Mouse (Mus musculus) heart, adult 2 months (tissue): ENCODE measurements at regions not wholly inside any gene's neighbourhood (a gene's known extent, or its start where the extent isn't known, plus 50 kb on each side); places are given as distances from the start of the nearest gene placed in this dataset.

ENCODE experiments used
- DNase-seq, 2 experiments: peaks; one replicate each; pipeline ENCODE4 v3.0.0; 2021
- H3K27ac ChIP-seq: fragments of 200-600 bp; 2 replicates; pipeline ENCODE4 v1.8.1; 2022
- H3K27me3 ChIP-seq: fragments of 200-500 bp; 2 replicates; pipeline ENCODE4 v1.6.1; 2012; ENCODE audit warnings: mild to moderate bottlenecking, low read length, inconsistent platforms, mixed read lengths; ENCODE audit not compliant: control insufficient read depth, insufficient read depth
- H3K36me3 ChIP-seq: fragments of 200-500 bp; 2 replicates; pipeline ENCODE4 v1.6.1; 2012; ENCODE audit warnings: low read length, inconsistent platforms; ENCODE audit not compliant: control insufficient read depth, insufficient read depth
- H3K4me1 ChIP-seq: fragments of 200-500 bp; 2 replicates; pipeline ENCODE4 v1.6.1; 2011; ENCODE audit warnings: low read length; ENCODE audit not compliant: control insufficient read depth, insufficient read depth
- H3K4me3 ChIP-seq: fragments of 200-600 bp; 2 replicates; pipeline ENCODE4 v1.8.1; 2022
- H3K79me2 ChIP-seq: fragments of 200-500 bp; replicated peaks from 2 replicates; pipeline ENCODE4 v1.6.1; 2012; ENCODE audit warnings: mild to moderate bottlenecking, inconsistent platforms, low read length, moderate library complexity, mixed read lengths; ENCODE audit not compliant: control insufficient read depth, insufficient read depth
- H3K9ac ChIP-seq: fragments of 200-500 bp; 2 replicates; pipeline ENCODE4 v1.6.1; 2012; ENCODE audit warnings: low read depth, mild to moderate bottlenecking, control low read depth, inconsistent platforms, low read length, mixed read lengths
- CTCF ChIP-seq: fragments of 200-600 bp; IDR thresholded peaks from 2 replicates; pipeline ENCODE4 v1.8.1; 2022; ENCODE audit warnings: antibody characterized with exemption, mild to moderate bottlenecking, moderate library complexity
- EP300 ChIP-seq: fragments of 200-500 bp; IDR thresholded peaks from 2 replicates; pipeline ENCODE4 v1.6.1; 2011; ENCODE audit warnings: low read depth, low read length, control low read depth; ENCODE audit not compliant: insufficient read depth
- POLR2A ChIP-seq: fragments of 200-500 bp; IDR thresholded peaks from 2 replicates; pipeline ENCODE4 v1.6.1; 2011; ENCODE audit warnings: mild to moderate bottlenecking, low read depth, low read length, control low read depth; ENCODE audit not compliant: insufficient read depth
- WGBS: fragments of 180-500 bp; shearing (Covaris S2); methylation state at CpG from one replicate; pipeline ENCODE4 v1.1.7; 2018; 5-methylcytosine and 5-hydroxymethylcytosine counted together
- intact Hi-C: fragments of 180-260 bp; cut with DNase I; formaldehyde crosslinking; loops from one replicate; pipeline ENCODE4 v1.15.1; 2025

- Histone ChIP-seq H3K27ac (no peak overlapping the region; the same call in 1 of the 2 replicates), H3K36me3 (peaks cover 5% of the 10 kb centered on the region; the same call in 1 of the 2 replicates), H3K79me2 (no peaks in the 10 kb centered on the region), H3K9ac (no peak overlapping the region), H3K27me3 (no peaks in the 10 kb centered on the region), H3K4me3 (no peak overlapping the region), H3K4me1 (peaks cover 2% of the 10 kb centered on the region)
- 56% methylated on average over 5 of the region's 5 CpGs for WGBS
- intact Hi-C loops: no loop called here
- TF ChIP-seq EP300 (no peak), POLR2A (no peak), CTCF (no peak)
- peak; percentile 31 to 45 for DNase-seq
These were observed 52.1 kb upstream of the Hmcn1 start for GRCm38 (mm10) chr1:151045334-151045733.

- DNase-seq: no peak
- H3K79me2 ChIP-seq: no peaks in the 10 kb centered on the region
- no peaks in the 10 kb centered on the region for H3K36me3 ChIP-seq
- H3K27me3 ChIP-seq: no peaks in the 10 kb centered on the region
- no peak overlapping the region for H3K9ac ChIP-seq
- WGBS: 50% methylated on average over 7 of the region's 7 CpGs
- H3K4me1 ChIP-seq: no peaks in the 10 kb centered on the region; the same call in 1 of the 2 replicates
- no peak overlapping the region for H3K4me3 ChIP-seq
- intact Hi-C loops: no loop called here
- H3K27ac ChIP-seq: no peak overlapping the region
- TF ChIP-seq POLR2A (no peak), CTCF (no peak), EP300 (no peak)
These were observed 53.4 kb upstream of the Hmcn1 start for GRCm38 (mm10) chr1:151046626-151047025.

- no peaks in the 10 kb centered on the region for H3K27me3 ChIP-seq
- intact Hi-C loops: no loop called here
These were observed 56.7 kb upstream of the Hmcn1 start for GRCm38 (mm10) chr1:151049726-151050506.

GRCm38 (mm10) chr1:151050507-151050816, 57.2 kb upstream of the Hmcn1 start:
- TF ChIP-seq EP300 (no peak), POLR2A (no peak), CTCF (no peak)
- no peaks in the 10 kb centered on the region; the same call in 1 of the 2 replicates for H3K36me3 ChIP-seq
- 96% methylated on average over 3 of the region's 3 CpGs for WGBS
- H3K4me3 ChIP-seq: no peak overlapping the region
- DNase-seq: no peak
- H3K27ac ChIP-seq: no peak overlapping the region
- no peaks in the 10 kb centered on the region for H3K79me2 ChIP-seq
- intact Hi-C loops: no loop called here
- H3K27me3 ChIP-seq: no peaks in the 10 kb centered on the region
- H3K9ac ChIP-seq: no peak overlapping the region
- H3K4me1 ChIP-seq: no peaks in the 10 kb centered on the region; the same call in 1 of the 2 replicates

More at GRCm38 (mm10) chr1:151049726-151050506, 56.7 kb upstream of the Hmcn1 start:
- Histone ChIP-seq H3K4me1 (no peaks in the 10 kb centered on the region; the same call in 1 of the 2 replicates), H3K27ac (no peak overlapping the region), H3K4me3 (no peak overlapping the region), H3K79me2 (no peaks in the 10 kb centered on the region), H3K36me3 (no peaks in the 10 kb centered on the region; the same call in 1 of the 2 replicates), H3K9ac (no peak overlapping the region)
- 84% methylated on average over 19 of the region's 19 CpGs for WGBS
- TF ChIP-seq CTCF (no peak), POLR2A (no peak), EP300 (no peak)
- DNase-seq: no peak

GRCm38 (mm10) chr1:151053268-151053667, 60.0 kb upstream of the Hmcn1 start:
- Histone ChIP-seq H3K36me3 (no peaks in the 10 kb centered on the region; the same call in 1 of the 2 replicates), H3K4me3 (no peak overlapping the region), H3K27me3 (no peaks in the 10 kb centered on the region), H3K9ac (no peak overlapping the region), H3K79me2 (no peaks in the 10 kb centered on the region), H3K4me1 (no peaks in the 10 kb centered on the region; the same call in 1 of the 2 replicates), H3K27ac (no peak overlapping the region)
- TF ChIP-seq POLR2A (no peak), CTCF (no peak), EP300 (no peak)
- no peak for DNase-seq
- intact Hi-C loops: no loop called here
- 51% methylated on average over 5 of the region's 5 CpGs for WGBS

- no peak for TF ChIP-seq EP300
- no peak for TF ChIP-seq CTCF
- TF ChIP-seq POLR2A: no peak
- 96% methylated on average over 6 of the region's 6 CpGs for WGBS
- intact Hi-C loops: no loop called here
- Histone ChIP-seq H3K4me3 (no peak overlapping the region), H3K36me3 (no peaks in the 10 kb centered on the region; the same call in 1 of the 2 replicates), H3K27me3 (no peaks in the 10 kb centered on the region), H3K4me1 (no peaks in the 10 kb centered on the region; the same call in 1 of the 2 replicates), H3K27ac (no peak overlapping the region), H3K9ac (no peak overlapping the region), H3K79me2 (no peaks in the 10 kb centered on the region)
- no peak for DNase-seq
These were observed 62.2 kb upstream of the Hmcn1 start for GRCm38 (mm10) chr1:151055396-151055795.
